Comparison of ENCODE assay signal across 9 mouse cellular contexts in the genomic region with DNA sequence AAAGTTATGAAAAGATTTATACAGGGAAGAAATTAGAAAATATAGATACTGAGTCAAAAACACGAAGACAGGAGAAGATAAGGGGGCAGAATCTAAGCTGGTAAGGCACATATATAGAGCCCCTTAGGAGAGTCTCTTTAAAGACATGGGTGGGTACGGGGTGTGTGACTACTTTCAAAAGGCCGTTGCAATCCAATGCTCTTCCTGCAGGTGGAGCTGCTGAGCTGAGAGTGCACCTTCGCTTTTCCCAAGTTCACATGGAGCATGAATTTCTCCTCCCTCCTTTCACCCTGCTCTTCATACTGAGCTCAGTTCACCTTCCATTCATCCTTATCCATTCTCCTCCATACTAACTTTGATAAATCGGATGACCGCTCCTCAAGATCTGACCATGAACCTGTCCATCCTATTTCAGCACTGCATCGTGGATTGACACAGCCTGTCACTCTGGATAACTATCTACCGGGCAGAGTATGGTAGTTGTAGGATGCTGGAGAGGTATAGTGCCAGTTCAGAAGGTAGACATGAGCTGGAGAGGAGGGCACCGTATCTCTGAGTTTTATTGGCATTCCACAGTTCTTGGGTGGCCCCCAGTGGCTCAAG.
DNase-seq lines count a peak whose midpoint lies in the region; ATAC-seq and TF ChIP-seq lines count a peak whose summit lies in the region.
"Had no signal": no experiment of that assay in that cellular context is flagged by ENCODE, and none has a peak within 500 bp of the region (broad histone marks: within the 10 kb centered on the region; RNA-seq: fewer than 3 reads in every experiment).

No protein-coding gene starts in this region.

- no peak for TF ChIP-seq EP300 in heart, postnatal 0 days (IDR thresholded peaks at IDR 0.05; ENCODE audit: low read depth)

- no peaks in the 10 kb centered on the region for H3K4me1 ChIP-seq in heart, postnatal 0 days (ENCODE audit: control insufficient read depth, insufficient read depth)
- H3K4me1 ChIP-seq in heart, embryonic 11.5 days (ENCODE audit: control insufficient read depth, insufficient read depth, low read length), result peaks cover 4% of the 10 kb centered on the region; the same call in 1 of the 2 replicates
- no peaks in the 10 kb centered on the region for H3K4me1 ChIP-seq in cortical plate, adult 2 months (ENCODE audit: control insufficient read depth, insufficient read depth, low read length)
- H3K4me1 ChIP-seq in lung, adult 2 months (ENCODE audit: control insufficient read depth, insufficient read depth, low read length), result no peaks in the 10 kb centered on the region
- no peaks in the 10 kb centered on the region for H3K4me1 ChIP-seq in hindbrain, embryonic 14.5 days (replicated peaks; ENCODE audit: control insufficient read depth, insufficient read depth, low read length)
- H3K4me1 ChIP-seq: embryonic facial prominence, embryonic 13.5 days had no signal

- no peak for TF ChIP-seq POLR2A in cortical plate, adult 2 months (IDR thresholded peaks at IDR 0.05; ENCODE audit: extremely low read depth, insufficient read depth, low read length)
- TF ChIP-seq POLR2A in lung, adult 2 months (IDR thresholded peaks at IDR 0.05; ENCODE audit: borderline replicate concordance, extremely low read depth, low read depth, low read length), result no peak

- WGBS in heart, postnatal 0 days, result 77% methylated on average over 9 of the region's 9 CpGs
- WGBS in heart, embryonic 11.5 days (ENCODE audit: insufficient replicate concordance), result 76% methylated on average over 9 of the region's 9 CpGs
- 74% methylated on average over 9 of the region's 9 CpGs for WGBS in lung, adult 2 months
- WGBS in hindbrain, embryonic 14.5 days, result 90% methylated on average over 9 of the region's 9 CpGs

- H3K4me3 ChIP-seq in heart, postnatal 0 days (ENCODE audit: low read depth, low read length), result no peak overlapping the region
- no peak overlapping the region for H3K4me3 ChIP-seq in heart, embryonic 11.5 days (ENCODE audit: low read depth, low read length)
- no peak overlapping the region for H3K4me3 ChIP-seq in cortical plate, adult 2 months (ENCODE audit: insufficient read depth, low read length)
- no peak overlapping the region for H3K4me3 ChIP-seq in lung, adult 2 months (replicated peaks; ENCODE audit: extremely low read depth, low read depth, low read length)
- no peak overlapping the region for H3K4me3 ChIP-seq in hindbrain, embryonic 14.5 days (replicated peaks; ENCODE audit: low read length)
- H3K4me3 ChIP-seq: embryonic facial prominence, embryonic 13.5 days had no signal

- ATAC-seq in heart, postnatal 0 days (ENCODE audit: insufficient read depth, low read depth), result no peak
- ATAC-seq in heart, embryonic 11.5 days (replicated peaks; ENCODE audit: insufficient number of reproducible peaks, low FRiP score, low TSS enrichment), result no peak
- no peak for ATAC-seq in inflammation-experienced regulatory T-cells, adult 6 months
- ATAC-seq in hindbrain, embryonic 14.5 days (ENCODE audit: low FRiP score), result no peak

- no peaks in the 10 kb centered on the region for H3K9me3 ChIP-seq in heart, postnatal 0 days (replicated peaks; ENCODE audit: control insufficient read depth, low read length)
- H3K9me3 ChIP-seq in heart, embryonic 11.5 days (replicated peaks; ENCODE audit: control insufficient read depth, low read length), result no peaks in the 10 kb centered on the region
- H3K9me3 ChIP-seq in hindbrain, embryonic 14.5 days (ENCODE audit: control insufficient read depth, low read length), result no peaks in the 10 kb centered on the region
- H3K9me3 ChIP-seq: embryonic facial prominence, embryonic 13.5 days had no signal

- H3K4me2 ChIP-seq in heart, postnatal 0 days (ENCODE audit: low read depth, low read length), result no peak overlapping the region
- H3K4me2 ChIP-seq in heart, embryonic 11.5 days, result no peak overlapping the region
- no peak overlapping the region for H3K4me2 ChIP-seq in hindbrain, embryonic 14.5 days (replicated peaks)
- H3K4me2 ChIP-seq: embryonic facial prominence, embryonic 13.5 days had no signal

- H3K36me3 ChIP-seq in heart, postnatal 0 days (replicated peaks; ENCODE audit: control insufficient read depth, insufficient read depth, low read length), result no peaks in the 10 kb centered on the region
- no peaks in the 10 kb centered on the region for H3K36me3 ChIP-seq in heart, embryonic 11.5 days (ENCODE audit: control insufficient read depth, insufficient read depth, low read length)
- H3K36me3 ChIP-seq in hindbrain, embryonic 14.5 days (replicated peaks; ENCODE audit: control insufficient read depth, insufficient read depth), result no peaks in the 10 kb centered on the region
- H3K36me3 ChIP-seq: embryonic facial prominence, embryonic 13.5 days had no signal

- no peak overlapping the region for H3K9ac ChIP-seq in heart, postnatal 0 days (replicated peaks; ENCODE audit: low read depth, low read length)
- H3K9ac ChIP-seq in heart, embryonic 11.5 days (ENCODE audit: low read depth, low read length), result no peak overlapping the region
- no peak overlapping the region for H3K9ac ChIP-seq in hindbrain, embryonic 14.5 days
- H3K9ac ChIP-seq: embryonic facial prominence, embryonic 13.5 days had no signal

- no peak for DNase-seq in heart, postnatal 0 days (ENCODE audit: low spot score)
- peak; percentile 29 for DNase-seq in urinary bladder, postnatal 14 days (ENCODE audit: low spot score)
- DNase-seq in urinary bladder, adult 2 months (ENCODE audit: low spot score), result no peak
- DNase-seq in lung, adult 2 months, result peak; percentile 42
- DNase-seq in hindbrain, embryonic 14.5 days (ENCODE audit: low spot score), result no peak

- no peak overlapping the region for H3K27ac ChIP-seq in heart, postnatal 0 days (ENCODE audit: low read depth)
- H3K27ac ChIP-seq in heart, embryonic 11.5 days (ENCODE audit: low read depth, low read length), result no peak overlapping the region
- no peak overlapping the region for H3K27ac ChIP-seq in cortical plate, adult 2 months (ENCODE audit: insufficient read depth, low read length)
- no peak overlapping the region for H3K27ac ChIP-seq in hindbrain, embryonic 14.5 days
- H3K27ac ChIP-seq: embryonic facial prominence, embryonic 13.5 days had no signal

- H3K27me3 ChIP-seq in heart, postnatal 0 days (ENCODE audit: control insufficient read depth, insufficient read depth, low read length), result no peaks in the 10 kb centered on the region
- H3K27me3 ChIP-seq in heart, embryonic 11.5 days (ENCODE audit: control insufficient read depth, insufficient read depth, low read length), result no peaks in the 10 kb centered on the region
- H3K27me3 ChIP-seq in hindbrain, embryonic 14.5 days (ENCODE audit: control insufficient read depth, insufficient read depth, low read length), result no peaks in the 10 kb centered on the region
- H3K27me3 ChIP-seq: embryonic facial prominence, embryonic 13.5 days had no signal

- TF ChIP-seq CTCF in heart, postnatal 0 days (IDR thresholded peaks at IDR 0.05; ENCODE audit: low read depth), result peak; percentile 49
- TF ChIP-seq CTCF in cortical plate, adult 2 months (IDR thresholded peaks at IDR 0.05; ENCODE audit: extremely low read depth, insufficient read depth, low read length), result peak; percentile 70
- peak; percentile 92 for TF ChIP-seq CTCF in lung, adult 2 months (IDR thresholded peaks at IDR 0.05; ENCODE audit: insufficient read depth, low read length)

Comparison
In these comparisons a context has a peak if more than half of its experiments do, and no peak if none do; other contexts are left out.
1. DNase-seq: peak in urinary bladder, postnatal 14 days (single experiment) and lung, adult 2 months (single experiment); none in heart, postnatal 0 days (single experiment), urinary bladder, adult 2 months (single experiment) and hindbrain, embryonic 14.5 days (single experiment).
2. Peak in every context shown above with its lines, with median percentiles within 50 percentile points of each other: CTCF ChIP-seq.